In genomic region chr17:71881369-71881768, GRCm38 (mm10) we compare ENCODE assay signal across 26 mouse cellular contexts.
DNase-seq lines count a peak whose midpoint lies in the region; ATAC-seq lines count a peak whose summit lies in the region.
"Had no signal": no experiment of that assay in that cellular context is flagged by ENCODE, and none has a peak within 500 bp of the region (broad histone marks: within the 10 kb centered on the region; RNA-seq: fewer than 3 reads in every experiment).

No protein-coding gene starts in this region.

- 66% methylated on average over 6 of the region's 6 CpGs for WGBS in hindbrain, embryonic 14.5 days
- 92% methylated on average over 6 of the region's 6 CpGs for WGBS in hindbrain, embryonic 10.5 days
- 46% methylated on average over 6 of the region's 6 CpGs for WGBS in kidney, embryonic 14.5 days
- WGBS in kidney, embryonic 16.5 days = 46% methylated on average over 6 of the region's 6 CpGs
- WGBS in neural tube, embryonic 13.5 days = 55% methylated on average over 6 of the region's 6 CpGs

- H3K27me3 ChIP-seq in hindbrain, embryonic 14.5 days (ENCODE audit: control insufficient read depth, insufficient read depth, low read length) = no peaks in the 10 kb centered on the region
- H3K27me3 ChIP-seq in hindbrain, embryonic 10.5 days (ENCODE audit: insufficient read depth, poor library complexity, severe bottlenecking) = no peaks in the 10 kb centered on the region
- H3K27me3 ChIP-seq in kidney, embryonic 14.5 days (ENCODE audit: control insufficient read depth, insufficient read depth, low read length) = no peaks in the 10 kb centered on the region
- H3K27me3 ChIP-seq in kidney, embryonic 16.5 days (ENCODE audit: insufficient read depth, low read length) = no peaks in the 10 kb centered on the region
- H3K27me3 ChIP-seq in neural tube, embryonic 13.5 days = no peaks in the 10 kb centered on the region
- H3K27me3 ChIP-seq: CH12.LX; forebrain, embryonic 13.5 days; heart, embryonic 13.5 days; Patski had no signal

- 0 out of 2 replicates have a peak, but pooled peaks have one; percentile 46 for ATAC-seq in hindbrain, embryonic 14.5 days (ENCODE audit: low FRiP score)
- ATAC-seq in kidney, embryonic 14.5 days (ENCODE audit: low FRiP score, low TSS enrichment) = peak; percentile 71; the same call in 1 of the 2 replicates
- ATAC-seq in kidney, embryonic 16.5 days (ENCODE audit: low FRiP score, low TSS enrichment) = no peak
- peak; percentile 91 for ATAC-seq in neural tube, embryonic 13.5 days (ENCODE audit: low read depth)
- ATAC-seq: forebrain, embryonic 13.5 days; forebrain, embryonic 16.5 days; Patski had no signal

- no peaks in the 10 kb centered on the region for H3K36me3 ChIP-seq in hindbrain, embryonic 14.5 days (replicated peaks; ENCODE audit: control insufficient read depth, insufficient read depth)
- H3K36me3 ChIP-seq in hindbrain, embryonic 10.5 days = no peaks in the 10 kb centered on the region
- H3K36me3 ChIP-seq in kidney, embryonic 14.5 days (ENCODE audit: control insufficient read depth, insufficient read depth, low read length) = no peaks in the 10 kb centered on the region
- no peaks in the 10 kb centered on the region for H3K36me3 ChIP-seq in kidney, embryonic 16.5 days (ENCODE audit: insufficient read depth, low read length)
- no peaks in the 10 kb centered on the region for H3K36me3 ChIP-seq in neural tube, embryonic 13.5 days
- H3K36me3 ChIP-seq: forebrain, embryonic 10.5 days; G1E; heart, embryonic 10.5 days; heart, embryonic 13.5 days had no signal

- H3K9ac ChIP-seq in hindbrain, embryonic 14.5 days = no peak overlapping the region
- H3K9ac ChIP-seq in kidney, embryonic 14.5 days (ENCODE audit: low read depth, low read length) = no peak overlapping the region
- no peak overlapping the region for H3K9ac ChIP-seq in kidney, embryonic 16.5 days (replicated peaks; ENCODE audit: low read length)
- H3K9ac ChIP-seq in neural tube, embryonic 13.5 days = no peak overlapping the region
- H3K9ac ChIP-seq: forebrain, embryonic 13.5 days; heart, embryonic 13.5 days had no signal

- H3K4me3 ChIP-seq in hindbrain, embryonic 14.5 days (replicated peaks; ENCODE audit: low read length) = no peak overlapping the region
- no peak overlapping the region for H3K4me3 ChIP-seq in hindbrain, embryonic 10.5 days
- H3K4me3 ChIP-seq in kidney, embryonic 14.5 days (ENCODE audit: low read length) = no peak overlapping the region
- no peak overlapping the region for H3K4me3 ChIP-seq in kidney, embryonic 16.5 days (ENCODE audit: low read length)
- H3K4me3 ChIP-seq in neural tube, embryonic 13.5 days = no peak overlapping the region
- H3K4me3 ChIP-seq: forebrain, embryonic 10.5 days; forebrain, embryonic 13.5 days; heart, adult 2 months; heart, embryonic 10.5 days; heart, embryonic 13.5 days had no signal

- H3K27ac ChIP-seq in hindbrain, embryonic 14.5 days = no peak overlapping the region
- H3K27ac ChIP-seq in hindbrain, embryonic 10.5 days = no peak overlapping the region
- no peak overlapping the region for H3K27ac ChIP-seq in kidney, embryonic 14.5 days (ENCODE audit: low read depth, low read length)
- no peak overlapping the region for H3K27ac ChIP-seq in kidney, embryonic 16.5 days (ENCODE audit: low read length)
- H3K27ac ChIP-seq in neural tube, embryonic 13.5 days (replicated peaks) = 0 out of 2 replicates have a peak overlapping the region, but pooled peaks have one; percentile 18
- H3K27ac ChIP-seq: forebrain, embryonic 10.5 days; forebrain, embryonic 13.5 days; heart, adult 2 months; heart, embryonic 10.5 days; heart, embryonic 13.5 days had no signal

- DNase-seq in hindbrain, embryonic 14.5 days (ENCODE audit: low spot score) = no peak
- no peak for DNase-seq in hindbrain, embryonic 10.5 days (ENCODE audit: low spot score)
- DNase-seq in neural tube, embryonic 10.5 days (ENCODE audit: extremely low spot score, low spot score) = no peak
- no peak for DNase-seq in ovary, postnatal 14 days (ENCODE audit: low spot score)
- DNase-seq: adrenal gland, postnatal 10 days; adrenal gland, postnatal 36 days; B cell, adult 2 months; cerebellum, adult 18-20 months; cerebellum, adult 9-10 months; cerebellum, postnatal 14 days; gastrocnemius, postnatal 10 days; gastrocnemius, postnatal 36 days; heart, adult 2 months; heart, postnatal 14 days; heart, postnatal 4 days had no signal

- no peaks in the 10 kb centered on the region for H3K4me1 ChIP-seq in hindbrain, embryonic 14.5 days (replicated peaks; ENCODE audit: control insufficient read depth, insufficient read depth, low read length)
- H3K4me1 ChIP-seq in hindbrain, embryonic 10.5 days (replicated peaks) = no peaks in the 10 kb centered on the region
- H3K4me1 ChIP-seq in kidney, embryonic 14.5 days (ENCODE audit: control insufficient read depth, insufficient read depth, low read length) = no peaks in the 10 kb centered on the region
- H3K4me1 ChIP-seq in kidney, embryonic 16.5 days (ENCODE audit: insufficient read depth, low read length) = no peaks in the 10 kb centered on the region
- H3K4me1 ChIP-seq in neural tube, embryonic 13.5 days (replicated peaks) = 0 out of 2 replicates have a peak, but pooled peaks cover 8% of the 10 kb centered on the region
- H3K4me1 ChIP-seq: forebrain, embryonic 10.5 days; forebrain, embryonic 13.5 days; heart, embryonic 10.5 days; heart, embryonic 13.5 days had no signal

- no peak overlapping the region for H3K4me2 ChIP-seq in hindbrain, embryonic 14.5 days (replicated peaks)
- H3K4me2 ChIP-seq in kidney, embryonic 14.5 days (replicated peaks; ENCODE audit: low read depth, low read length) = no peak overlapping the region
- no peak overlapping the region for H3K4me2 ChIP-seq in kidney, embryonic 16.5 days (replicated peaks; ENCODE audit: low read depth, low read length)
- H3K4me2 ChIP-seq in neural tube, embryonic 13.5 days = no peak overlapping the region
- H3K4me2 ChIP-seq: forebrain, embryonic 13.5 days; heart, embryonic 13.5 days had no signal

- peaks cover 6% of the 10 kb centered on the region for H3K9me3 ChIP-seq in hindbrain, embryonic 14.5 days (ENCODE audit: control insufficient read depth, low read length)
- H3K9me3 ChIP-seq in hindbrain, embryonic 10.5 days = peaks cover 7% of the 10 kb centered on the region; the same call in 1 of the 2 replicates
- H3K9me3 ChIP-seq in kidney, embryonic 14.5 days (ENCODE audit: control insufficient read depth, low read length) = peaks cover 3% of the 10 kb centered on the region; the same call in 1 of the 2 replicates
- 0 out of 2 replicates have a peak, but pooled peaks cover 9% of the 10 kb centered on the region for H3K9me3 ChIP-seq in kidney, embryonic 16.5 days (ENCODE audit: low read length)
- H3K9me3 ChIP-seq in neural tube, embryonic 13.5 days = 0 out of 2 replicates have a peak, but pooled peaks cover 6% of the 10 kb centered on the region
- H3K9me3 ChIP-seq: forebrain, embryonic 10.5 days; forebrain, embryonic 13.5 days; heart, embryonic 10.5 days; heart, embryonic 13.5 days had no signal
